Mouse (Mus musculus) liver, adult 2 months (tissue): ENCODE results near the gene Nid2. TPM values are rescaled to one million over a fixed set of nuclear protein-coding genes. Genes with fewer than 3 reads are reported as not detected.

Experiments used
- DNase-seq: peaks from one replicate; pipeline ENCODE4 v3.0.0-alpha.2; 2011; ENCODE audit warnings: low read depth, low spot score; ENCODE audit errors: extremely low read depth
- H3K27ac ChIP-seq: fragments of 200-500 bp; replicated peaks from 2 replicates; pipeline ENCODE4 v1.5.1; 2012; ENCODE audit warnings: low read depth, mild to moderate bottlenecking, control low read depth, inconsistent platforms, low read length; ENCODE audit not compliant: insufficient read depth
- H3K27me3 ChIP-seq: fragments of 200-500 bp; 2 replicates; pipeline ENCODE4 v1.6.1; 2012; ENCODE audit warnings: mild to moderate bottlenecking, moderate library complexity, low read length, inconsistent platforms; ENCODE audit not compliant: control insufficient read depth, insufficient read depth
- H3K36me3 ChIP-seq: fragments of 200-500 bp; 2 replicates; pipeline ENCODE4 v1.6.1; 2012; ENCODE audit warnings: low read length, inconsistent platforms; ENCODE audit not compliant: control insufficient read depth, insufficient read depth
- H3K4me1 ChIP-seq: fragments of 200-500 bp; 2 replicates; pipeline ENCODE4 v1.6.1; 2011; ENCODE audit warnings: low read length; ENCODE audit not compliant: control insufficient read depth, insufficient read depth
- H3K4me3 ChIP-seq: fragments of 200-500 bp; 2 replicates; pipeline ENCODE4 v1.5.1; 2011; ENCODE audit warnings: low read depth, mild to moderate bottlenecking, control low read depth, low read length, moderate library complexity; ENCODE audit not compliant: insufficient read depth
- H3K79me2 ChIP-seq: fragments of 200-500 bp; 2 replicates; pipeline ENCODE4 v1.6.1; 2012; ENCODE audit warnings: inconsistent platforms, mild to moderate bottlenecking, low read length, moderate library complexity; ENCODE audit not compliant: control insufficient read depth, insufficient read depth
- H3K9ac ChIP-seq: fragments of 200-500 bp; 2 replicates; pipeline ENCODE4 v1.6.1; 2012; ENCODE audit warnings: low read depth, mild to moderate bottlenecking, control low read depth, inconsistent platforms, low read length
- CTCF ChIP-seq: fragments of 200-500 bp; IDR thresholded peaks from 2 replicates; pipeline ENCODE4 v1.5.1; 2011; ENCODE audit warnings: low read depth, low read length, control low read depth
- POLR2A ChIP-seq: fragments of 200-500 bp; IDR thresholded peaks from 2 replicates; pipeline ENCODE4 v1.6.1; 2011; ENCODE audit warnings: low read length, control low read depth; ENCODE audit not compliant: insufficient read depth; ENCODE audit errors: extremely low read depth
- WGBS: fragments of 180-500 bp; shearing (Covaris S2); methylation state at CpG from one replicate; pipeline ENCODE4 v1.1.7; 2018; 5-methylcytosine and 5-hydroxymethylcytosine counted together
- polyA plus RNA-seq: library from polyadenylated mRNA; depleted of rRNA; stranded (reverse); fragments of >200 nt; gene quantifications from 2 replicates; pipeline ENCODE4 v1.2.3, GENCODE M21; 2012
- total RNA-seq: library from RNA; depleted of rRNA; stranded (reverse); fragments of >200 nt; gene quantifications from 2 replicates; pipeline ENCODE4 v1.2.3, GENCODE M21; 2014

Nid2 gene
- total and polyA plus RNA-seq, 2 experiments, result 2.3 to 6.0 TPM

- H3K9ac ChIP-seq, result no peak overlapping the region
- 92% methylated on average over 5 of the region's 5 CpGs for WGBS
- H3K27ac ChIP-seq, result no peak overlapping the region
- no peaks in the 10 kb centered on the region for H3K4me1 ChIP-seq
- no peak overlapping the region for H3K4me3 ChIP-seq
- no peaks in the 10 kb centered on the region for H3K27me3 ChIP-seq
- TF ChIP-seq CTCF (no peak), POLR2A (no peak)
- DNase-seq, result no peak
- peaks cover 13% of the 10 kb centered on the region for H3K36me3 ChIP-seq
- no peaks in the 10 kb centered on the region for H3K79me2 ChIP-seq
Observed at GRCm38 (mm10) chr14:19728278-19728677, 22.8 kb upstream of the Nid2 start.

DNA sequence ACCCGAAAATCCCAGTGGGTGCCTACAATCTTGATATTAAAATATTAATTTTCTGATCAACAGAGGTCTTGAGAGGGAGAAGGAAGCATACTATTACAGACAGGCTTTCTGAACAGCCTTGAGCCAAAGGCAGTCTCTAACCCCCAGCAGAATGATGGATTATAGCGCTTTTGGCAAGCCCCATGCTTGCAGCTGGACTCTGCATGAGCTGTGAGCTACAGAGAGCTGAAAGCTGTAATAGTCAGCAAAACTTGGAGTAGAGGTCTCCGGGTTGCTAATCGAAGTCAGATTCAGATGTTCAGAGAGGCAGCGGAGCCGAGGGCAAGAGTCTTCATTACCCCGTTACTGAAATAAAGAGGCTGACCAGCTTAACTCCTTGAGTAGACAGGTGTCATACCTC, 22.3 kb upstream of the Nid2 start:
- 75% methylated on average over 7 of the region's 7 CpGs for WGBS
- H3K4me3 ChIP-seq, result no peak overlapping the region
- no peaks in the 10 kb centered on the region for H3K27me3 ChIP-seq
- peaks cover 13% of the 10 kb centered on the region for H3K36me3 ChIP-seq
- H3K4me1 ChIP-seq, result no peaks in the 10 kb centered on the region
- H3K9ac ChIP-seq, result no peak overlapping the region
- H3K27ac ChIP-seq, result no peak overlapping the region
- no peaks in the 10 kb centered on the region for H3K79me2 ChIP-seq
- no peak for TF ChIP-seq CTCF
- DNase-seq, result no peak

DNA sequence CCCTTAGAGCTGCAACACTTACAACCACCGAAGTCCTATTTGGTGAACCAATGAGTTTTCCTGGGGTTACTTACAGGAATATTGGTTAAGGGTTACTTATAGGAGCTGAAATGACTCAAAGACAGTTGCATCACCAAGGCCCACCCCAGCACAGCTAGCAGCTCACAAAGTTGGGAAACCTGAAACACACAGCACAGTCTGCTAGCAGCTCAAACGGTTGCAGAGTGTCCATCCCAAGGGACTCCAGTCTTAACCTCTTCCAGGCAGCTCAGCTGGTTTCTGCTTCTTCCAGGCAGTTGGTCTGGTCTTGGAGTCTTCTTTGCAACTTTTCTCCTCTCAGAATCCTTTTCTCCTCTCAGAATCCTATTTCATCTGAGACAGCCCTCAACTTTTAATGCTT, 19.0 kb upstream of the Nid2 start:
- WGBS, result 94% methylated on average over 2 of the region's 2 CpGs
- TF ChIP-seq POLR2A (no peak), CTCF (no peak)

GRCm38 (mm10) chr14:19733490-19734282, 17.4 kb upstream of the Nid2 start:
- WGBS, result 57% methylated on average over 4 of the region's 4 CpGs
- Histone ChIP-seq H3K27me3 (no peaks in the 10 kb centered on the region), H3K36me3 (peaks cover 9% of the 10 kb centered on the region; the same call in 1 of the 2 replicates), H3K27ac (no peak overlapping the region; the same call in 1 of the 2 replicates), H3K4me3 (no peak overlapping the region), H3K9ac (no peak overlapping the region), H3K79me2 (no peaks in the 10 kb centered on the region), H3K4me1 (no peaks in the 10 kb centered on the region)
- no peak for DNase-seq
- TF ChIP-seq POLR2A (no peak), CTCF (no peak)

More for the DNA sequence above, 19.0 kb upstream of the Nid2 start:
- no peak overlapping the region for H3K9ac ChIP-seq
- no peak for DNase-seq
- H3K36me3 ChIP-seq, result peaks cover 9% of the 10 kb centered on the region; the same call in 1 of the 2 replicates
- no peak overlapping the region for H3K4me3 ChIP-seq
- no peak overlapping the region for H3K27ac ChIP-seq
- H3K27me3 ChIP-seq, result no peaks in the 10 kb centered on the region
- H3K4me1 ChIP-seq, result no peaks in the 10 kb centered on the region
- no peaks in the 10 kb centered on the region for H3K79me2 ChIP-seq

DNA sequence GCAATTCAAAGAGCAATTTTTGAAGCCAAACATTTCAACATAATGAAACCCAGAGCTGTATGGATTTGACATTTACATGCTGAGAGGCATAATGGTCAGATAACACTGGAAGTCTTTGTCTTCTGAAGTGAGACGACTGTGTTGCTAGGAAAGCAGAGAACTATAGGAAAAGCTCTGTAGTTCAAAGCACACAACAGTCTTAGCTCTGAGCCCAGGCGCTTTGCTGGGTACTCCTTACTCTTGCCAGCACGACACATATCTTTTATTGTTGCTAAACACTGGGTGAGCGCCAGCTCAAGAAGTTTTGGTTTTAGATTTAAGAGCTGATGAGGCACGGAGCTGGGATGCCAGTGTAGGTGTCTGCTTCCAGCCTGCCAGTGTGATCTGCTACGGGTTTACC, 15.8 kb upstream of the Nid2 start:
- TF ChIP-seq CTCF (no peak), POLR2A (no peak)
- no peaks in the 10 kb centered on the region for H3K4me1 ChIP-seq
- no peak overlapping the region for H3K9ac ChIP-seq
- H3K27ac ChIP-seq, result no peak overlapping the region
- peaks cover 6% of the 10 kb centered on the region; the same call in 1 of the 2 replicates for H3K36me3 ChIP-seq
- DNase-seq, result no peak
- H3K79me2 ChIP-seq, result no peaks in the 10 kb centered on the region
- WGBS, result 85% methylated on average over 6 of the region's 6 CpGs
- no peaks in the 10 kb centered on the region for H3K27me3 ChIP-seq
- H3K4me3 ChIP-seq, result no peak overlapping the region

GRCm38 (mm10) chr14:19737568-19737967, 13.5 kb upstream of the Nid2 start:
- no peak overlapping the region for H3K9ac ChIP-seq
- no peaks in the 10 kb centered on the region for H3K4me1 ChIP-seq
- DNase-seq, result no peak
- no peaks in the 10 kb centered on the region for H3K79me2 ChIP-seq
- H3K36me3 ChIP-seq, result no peaks in the 10 kb centered on the region
- no peak overlapping the region for H3K4me3 ChIP-seq
- TF ChIP-seq POLR2A (no peak), CTCF (no peak)
- no peak overlapping the region for H3K27ac ChIP-seq
- H3K27me3 ChIP-seq, result no peaks in the 10 kb centered on the region
